Mouse (Mus musculus) cerebellum, postnatal 25 days (tissue): Measurements from ENCODE around the gene Ces5a.
"Not testable (repeated sequence)": the region's sequence is repeated elsewhere in the genome, so short reads cannot be mapped to it uniquely, and the experiment has no call there.

ENCODE experiments used
- DNase-seq, 2 experiments: peaks; one replicate each; pipeline ENCODE4 v3.0.0; 2021; ENCODE audit warnings: mixed read lengths in 2 of 2

Gene Ces5a

GRCm38 (mm10) chr8:93535730-93536129 lies at the start of gene Ces5a:
Gene Ces5a (minus strand): TSS chr8:93535830.
- no peak for DNase-seq

- DNase-seq = no peak
These were observed 37.2 kb upstream of the Ces5a start for GRCm38 (mm10) chr8:93572841-93573240.

GRCm38 (mm10) chr8:93572095-93572501 lies 36.5 kb upstream of the Ces5a start:
- DNase-seq = peak; percentile 31 to 36

GRCm38 (mm10) chr8:93571369-93571985 lies 35.8 kb upstream of the Ces5a start:
- DNase-seq = peak; percentile 43 to 56

GRCm38 (mm10) chr8:93570186-93570530 lies 34.5 kb upstream of the Ces5a start:
- peak in 1 of 2 experiments; percentile 54 for DNase-seq

GRCm38 (mm10) chr8:93569311-93570185 lies 33.9 kb upstream of the Ces5a start:
- DNase-seq = peak; percentile 93 to 94

GRCm38 (mm10) chr8:93568666-93569065 lies 33.0 kb upstream of the Ces5a start:
- peak; percentile 16 to 20 for DNase-seq

- DNase-seq = peak; percentile 24 to 31
These were observed 31.5 kb upstream of the Ces5a start for GRCm38 (mm10) chr8:93567086-93567485.

GRCm38 (mm10) chr8:93564634-93565033 lies 29.0 kb upstream of the Ces5a start:
- no peak for DNase-seq

- peak; percentile 28 to 40 for DNase-seq
These were observed 27.9 kb upstream of the Ces5a start for GRCm38 (mm10) chr8:93563551-93563950.

- no peak for DNase-seq
These were observed 27.1 kb upstream of the Ces5a start for GRCm38 (mm10) chr8:93562557-93563210.

- DNase-seq = no peak
These were observed 25.6 kb upstream of the Ces5a start for GRCm38 (mm10) chr8:93561271-93561670.

GRCm38 (mm10) chr8:93559696-93560095 lies 24.1 kb upstream of the Ces5a start:
- DNase-seq = no peak

GRCm38 (mm10) chr8:93502634-93503033 lies 33.0 kb downstream of the Ces5a start:
- DNase-seq = no peak

- peak; percentile 7 to 22 for DNase-seq
These were observed 36.2 kb downstream of the Ces5a start for GRCm38 (mm10) chr8:93499437-93499836.

- peak; percentile 68 to 81 for DNase-seq
These were observed 40.3 kb downstream of the Ces5a start for GRCm38 (mm10) chr8:93495330-93495729.

GRCm38 (mm10) chr8:93488743-93489142 lies 46.9 kb downstream of the Ces5a start:
- no peak for DNase-seq

GRCm38 (mm10) chr8:93478211-93478610 lies 57.4 kb downstream of the Ces5a start:
- DNase-seq = no peak

GRCm38 (mm10) chr8:93469733-93470132 lies 65.9 kb downstream of the Ces5a start:
- DNase-seq = not testable (repeated sequence)

GRCm38 (mm10) chr8:93454258-93454877 lies 81.3 kb downstream of the Ces5a start:
- DNase-seq = no peak
